Mouse (Mus musculus) fat pad, adult 2 months (tissue): ENCODE measurements around the gene Gen1.

Experiments
- DNase-seq: peaks from one replicate; pipeline ENCODE4 v3.0.0-alpha.2; 2011; ENCODE audit warnings: low read depth, low spot score; ENCODE audit errors: extremely low read depth

Gen1 gene

GRCm38 (mm10) chr12:11265382-11266281 lies at the start of gene Gen1, which contains the start of gene Smc6:
Gen1 (minus strand) TSS chr12:11265801.
Smc6 (plus strand) TSS chr12:11265886.
- DNase-seq = peak; percentile 39

GRCm38 (mm10) chr12:11313840-11314239 lies 48.2 kb upstream of the Gen1 start:
- no peak for DNase-seq

- DNase-seq = no peak
These were observed 45.5 kb upstream of the Gen1 start for GRCm38 (mm10) chr12:11311106-11311505.

- DNase-seq = no peak
These were observed 41.4 kb upstream of the Gen1 start for GRCm38 (mm10) chr12:11306753-11307645.

- DNase-seq = no peak
These were observed 35.3 kb upstream of the Gen1 start for GRCm38 (mm10) chr12:11300858-11301257.

- DNase-seq = no peak
These were observed 20.8 kb upstream of the Gen1 start for GRCm38 (mm10) chr12:11286382-11286781.

GRCm38 (mm10) chr12:11281584-11281983 lies 16.0 kb upstream of the Gen1 start:
- DNase-seq = no peak

- DNase-seq = no peak
These were observed 14.3 kb upstream of the Gen1 start for GRCm38 (mm10) chr12:11279886-11280285.

GRCm38 (mm10) chr12:11277207-11277606 lies 11.6 kb upstream of the Gen1 start:
- no peak for DNase-seq

GRCm38 (mm10) chr12:11276632-11277031 lies 11.0 kb upstream of the Gen1 start:
- DNase-seq = no peak

- no peak for DNase-seq
These were observed 7.6 kb upstream of the Gen1 start for GRCm38 (mm10) chr12:11273185-11273584.

GRCm38 (mm10) chr12:11272568-11272967 lies 7.0 kb upstream of the Gen1 start:
- DNase-seq = peak; percentile 68

GRCm38 (mm10) chr12:11267030-11267429 lies 1.4 kb upstream of the Gen1 start:
- no peak for DNase-seq

- DNase-seq = no peak
These were observed 833 bp upstream of the Gen1 start for GRCm38 (mm10) chr12:11266282-11266985.

- DNase-seq = no peak
These were observed 706 bp downstream of the Gen1 start for GRCm38 (mm10) chr12:11264895-11265294.

- DNase-seq = peak; percentile 62
These were observed 15.3 kb downstream of the Gen1 start for GRCm38 (mm10) chr12:11250322-11250721.

- DNase-seq = no peak
These were observed 18.1 kb downstream of the Gen1 start for GRCm38 (mm10) chr12:11247460-11247859.

GRCm38 (mm10) chr12:11235996-11236395 lies 29.6 kb downstream of the Gen1 start:
- no peak for DNase-seq

GRCm38 (mm10) chr12:11230267-11230666 lies 35.3 kb downstream of the Gen1 start:
- DNase-seq = no peak

- DNase-seq = peak; percentile 55
These were observed 38.9 kb downstream of the Gen1 start for GRCm38 (mm10) chr12:11226529-11227268.
